Mouse (Mus musculus): ENCODE data around the gene Tas2r139. TPM values are rescaled to one million over a fixed set of nuclear protein-coding genes. Genes with fewer than 3 reads are reported as not detected.

Gene Tas2r139
- not detected for polyA plus RNA-seq (2017; shearing (Covaris generic))

GRCm38 (mm10) chr6:42140636-42141035 is at the start of gene Tas2r139:
Gene Tas2r139 (plus strand): TSS chr6:42140936.

Other genes with a start within 250 kb of the Tas2r139 start
- not detected for gene Sval1, start 189.3 kb upstream of the Tas2r139 start, polyA plus RNA-seq (2017; shearing (Covaris generic))
- gene Sval3, start 172.8 kb upstream of the Tas2r139 start, polyA plus RNA-seq (2017; shearing (Covaris generic)): not detected
- gene Sva, start 102.5 kb upstream of the Tas2r139 start, polyA plus RNA-seq (2017; shearing (Covaris generic)): not detected
- not detected for gene Tas2r144, start 74.4 kb downstream of the Tas2r139 start, polyA plus RNA-seq (2017; shearing (Covaris generic))
- 15.6 TPM for gene Gstk1, start 105.0 kb downstream of the Tas2r139 start, polyA plus RNA-seq (2017; shearing (Covaris generic))
- not detected for gene Tmem139, start 121.0 kb downstream of the Tas2r139 start, polyA plus RNA-seq (2017; shearing (Covaris generic))
- 79.9 TPM for gene Casp2, start 124.0 kb downstream of the Tas2r139 start, polyA plus RNA-seq (2017; shearing (Covaris generic))
- not detected for gene Clcn1, start 145.7 kb downstream of the Tas2r139 start, polyA plus RNA-seq (2017; shearing (Covaris generic))
- gene Fam131b, start 183.7 kb downstream of the Tas2r139 start, polyA plus RNA-seq (2017; shearing (Covaris generic)): not detected
- 53.3 TPM for gene Zyx, start 208.7 kb downstream of the Tas2r139 start, polyA plus RNA-seq (2017; shearing (Covaris generic))
- 0.21 TPM for gene Epha1, start 232.3 kb downstream of the Tas2r139 start, polyA plus RNA-seq (2017; shearing (Covaris generic))